Mouse (Mus musculus): ENCODE measurements around the gene Ehbp1l1. TPM values are rescaled to one million over a fixed set of nuclear protein-coding genes. Genes with fewer than 3 reads are reported as not detected.
A peak's percentile ranks its signal among the peaks of the same experiment; 100 is the strongest.

The Ehbp1l1 gene
- polyA plus RNA-seq, 1 experiment from 2014 or later, result 17.4 TPM

GRCm38 (mm10) chr19:5680432-5680831 is 45.7 kb downstream of the Ehbp1l1 start:
- no peaks in the 10 kb centered on the region for H3K27me3 ChIP-seq (ENCODE audit: insufficient read depth, low read length)
- peaks cover 94% of the 10 kb centered on the region for H3K36me3 ChIP-seq (ENCODE audit: insufficient read depth)
- no peak for TF ChIP-seq CTCF (IDR thresholded peaks at IDR 0.05; ENCODE audit: low read depth)
- no peak for DNase-seq
- no peak overlapping the region for H3K9ac ChIP-seq
- H3K4me2 ChIP-seq, result no peak overlapping the region
- no peaks in the 10 kb centered on the region for H3K4me1 ChIP-seq (ENCODE audit: insufficient read depth)
- 77% methylated on average over 4 of the region's 4 CpGs for WGBS
- H3K27ac ChIP-seq (ENCODE audit: low read depth), result no peak overlapping the region
- ATAC-seq (ENCODE audit: insufficient read depth), result no peak; the same call in 1 of the 2 replicates
- no peaks in the 10 kb centered on the region for H3K9me3 ChIP-seq (ENCODE audit: low read depth, low read length)
- no peak overlapping the region for H3K4me3 ChIP-seq (ENCODE audit: low read depth, low read length)

GRCm38 (mm10) chr19:5668372-5668771 is 57.7 kb downstream of the Ehbp1l1 start:
- TF ChIP-seq CTCF (IDR thresholded peaks at IDR 0.05; ENCODE audit: low read depth), result no peak
- H3K9ac ChIP-seq, result no peak overlapping the region
- H3K4me3 ChIP-seq (ENCODE audit: low read depth, low read length), result no peak overlapping the region
- no peak overlapping the region for H3K27ac ChIP-seq (ENCODE audit: low read depth)
- no peak overlapping the region for H3K4me2 ChIP-seq
- WGBS, result 82% methylated on average over 4 of the region's 4 CpGs
- H3K27me3 ChIP-seq (ENCODE audit: insufficient read depth, low read length), result no peaks in the 10 kb centered on the region
- ATAC-seq (ENCODE audit: insufficient read depth) (no peak), DNase-seq (no peak)
- H3K36me3 ChIP-seq (ENCODE audit: insufficient read depth), result peaks cover 68% of the 10 kb centered on the region
- H3K9me3 ChIP-seq (ENCODE audit: low read depth, low read length), result no peaks in the 10 kb centered on the region
- H3K4me1 ChIP-seq (ENCODE audit: insufficient read depth), result no peaks in the 10 kb centered on the region; the same call in 1 of the 2 replicates

DNA sequence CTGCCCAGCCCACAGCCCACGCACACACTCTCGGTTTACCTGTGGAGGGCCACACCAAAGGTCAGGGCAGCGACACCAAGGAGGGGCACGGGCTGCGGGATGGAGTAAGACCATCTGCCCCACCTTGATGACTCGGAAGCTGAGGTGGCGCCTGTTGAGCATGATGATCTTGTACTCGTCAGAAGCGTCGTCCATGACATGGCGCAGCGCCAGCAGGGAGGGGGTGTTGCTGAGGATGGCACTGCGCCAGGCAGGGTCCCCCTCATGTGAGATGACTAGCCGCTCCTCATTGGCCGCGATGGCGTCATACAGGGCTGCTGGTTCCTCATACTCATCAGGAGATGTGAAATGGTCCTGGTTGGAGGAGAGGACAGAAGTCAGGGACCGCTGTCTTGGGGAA is 59.7 kb downstream of the Ehbp1l1 start:
- H3K4me3 ChIP-seq (ENCODE audit: low read depth, low read length), result no peak overlapping the region
- H3K9ac ChIP-seq, result no peak overlapping the region
- H3K27ac ChIP-seq (ENCODE audit: low read depth), result no peak overlapping the region
- DNase-seq (no peak), ATAC-seq (ENCODE audit: insufficient read depth) (no peak)
- H3K4me2 ChIP-seq, result no peak overlapping the region
- no peak for TF ChIP-seq CTCF (IDR thresholded peaks at IDR 0.05; ENCODE audit: low read depth)
- no peaks in the 10 kb centered on the region for H3K9me3 ChIP-seq (ENCODE audit: low read depth, low read length)
- peaks cover 5% of the 10 kb centered on the region; the same call in 1 of the 2 replicates for H3K4me1 ChIP-seq (ENCODE audit: insufficient read depth)
- no peaks in the 10 kb centered on the region for H3K27me3 ChIP-seq (ENCODE audit: insufficient read depth, low read length)
- 86% methylated on average over 18 of the region's 18 CpGs for WGBS
- peaks cover 48% of the 10 kb centered on the region for H3K36me3 ChIP-seq (ENCODE audit: insufficient read depth)

GRCm38 (mm10) chr19:5665465-5665864 is 60.7 kb downstream of the Ehbp1l1 start:
- DNase-seq, result no peak
- no peaks in the 10 kb centered on the region for H3K9me3 ChIP-seq (ENCODE audit: low read depth, low read length)
- no peak overlapping the region for H3K9ac ChIP-seq
- no peak for ATAC-seq (ENCODE audit: insufficient read depth)
- TF ChIP-seq CTCF (IDR thresholded peaks at IDR 0.05; ENCODE audit: low read depth), result no peak
- H3K27ac ChIP-seq (ENCODE audit: low read depth), result no peak overlapping the region
- H3K4me1 ChIP-seq (ENCODE audit: insufficient read depth), result peaks cover 5% of the 10 kb centered on the region; the same call in 1 of the 2 replicates
- H3K4me2 ChIP-seq, result no peak overlapping the region
- H3K36me3 ChIP-seq (ENCODE audit: insufficient read depth), result peaks cover 43% of the 10 kb centered on the region
- 83% methylated on average over 15 of the region's 15 CpGs for WGBS
- no peaks in the 10 kb centered on the region for H3K27me3 ChIP-seq (ENCODE audit: insufficient read depth, low read length)
- no peak overlapping the region for H3K4me3 ChIP-seq (ENCODE audit: low read depth, low read length)

DNA sequence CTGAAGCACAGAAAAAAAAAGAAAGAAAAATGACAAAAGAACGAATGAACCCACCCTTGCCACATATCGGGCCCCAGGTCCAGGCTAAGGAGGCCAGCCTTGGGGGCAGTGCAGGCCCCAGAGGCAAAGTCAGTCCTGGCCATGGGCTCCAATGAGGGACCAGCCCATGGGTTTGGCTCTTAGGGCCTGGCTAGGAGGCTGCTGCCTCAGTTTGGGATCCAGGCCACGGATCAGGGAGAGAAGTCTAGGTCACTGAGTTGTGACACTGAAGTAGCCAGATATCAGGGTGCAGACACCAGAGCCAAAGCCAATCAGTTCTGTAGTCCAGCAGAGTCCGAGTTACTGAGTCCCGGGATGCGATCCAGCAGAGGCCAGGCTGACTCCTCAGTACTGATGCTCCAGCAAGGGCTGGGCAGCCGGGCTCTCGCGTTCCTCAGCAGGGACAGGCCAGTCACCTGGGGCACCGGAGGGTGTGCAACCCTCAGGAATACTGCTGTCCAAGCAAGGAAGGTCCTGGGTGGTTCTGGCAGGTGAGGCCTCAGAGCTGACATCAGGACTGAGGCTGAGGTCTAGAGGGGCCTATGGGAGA is 61.4 kb downstream of the Ehbp1l1 start:
- WGBS, result 87% methylated on average over 10 of the region's 10 CpGs
- Histone ChIP-seq H3K36me3 (ENCODE audit: insufficient read depth) (peaks cover 46% of the 10 kb centered on the region), H3K4me1 (ENCODE audit: insufficient read depth) (peaks cover 5% of the 10 kb centered on the region; the same call in 1 of the 2 replicates), H3K4me3 (ENCODE audit: low read depth, low read length) (no peak overlapping the region), H3K27me3 (ENCODE audit: insufficient read depth, low read length) (no peaks in the 10 kb centered on the region), H3K9me3 (ENCODE audit: low read depth, low read length) (no peaks in the 10 kb centered on the region), H3K27ac (ENCODE audit: low read depth) (no peak overlapping the region), H3K9ac (no peak overlapping the region), H3K4me2 (no peak overlapping the region)
- ATAC-seq (ENCODE audit: insufficient read depth) (no peak), DNase-seq (no peak)
- no peak for TF ChIP-seq CTCF (IDR thresholded peaks at IDR 0.05; ENCODE audit: low read depth)

- Histone ChIP-seq H3K27me3 (ENCODE audit: insufficient read depth, low read length) (no peaks in the 10 kb centered on the region), H3K9me3 (ENCODE audit: low read depth, low read length) (no peaks in the 10 kb centered on the region), H3K4me2 (peak within 1 kb of the TSS; percentile 60), H3K4me1 (ENCODE audit: insufficient read depth) (peaks cover 5% of the 10 kb centered on the region; the same call in 1 of the 2 replicates), H3K27ac (ENCODE audit: low read depth) (peak within 1 kb of the TSS; percentile 91), H3K36me3 (ENCODE audit: insufficient read depth) (peaks cover 50% of the 10 kb centered on the region), H3K9ac (peak within 1 kb of the TSS; percentile 60), H3K4me3 (ENCODE audit: low read depth, low read length) (peak within 1 kb of the TSS; percentile 58)
- DNase-seq, result peak; percentile 96
- 1% methylated on average over 32 of the region's 32 CpGs for WGBS
- peak; percentile 23; the same call in 1 of the 2 replicates for TF ChIP-seq CTCF (IDR thresholded peaks at IDR 0.05; ENCODE audit: low read depth)
- peak; percentile 95 for ATAC-seq (ENCODE audit: insufficient read depth)
Observed at GRCm38 (mm10) chr19:5662981-5663913, 62.9 kb downstream of the Ehbp1l1 start, which contains the start of gene Sipa1. TSS of gene Sipa1 (minus strand) at chr19:5663707.

DNA sequence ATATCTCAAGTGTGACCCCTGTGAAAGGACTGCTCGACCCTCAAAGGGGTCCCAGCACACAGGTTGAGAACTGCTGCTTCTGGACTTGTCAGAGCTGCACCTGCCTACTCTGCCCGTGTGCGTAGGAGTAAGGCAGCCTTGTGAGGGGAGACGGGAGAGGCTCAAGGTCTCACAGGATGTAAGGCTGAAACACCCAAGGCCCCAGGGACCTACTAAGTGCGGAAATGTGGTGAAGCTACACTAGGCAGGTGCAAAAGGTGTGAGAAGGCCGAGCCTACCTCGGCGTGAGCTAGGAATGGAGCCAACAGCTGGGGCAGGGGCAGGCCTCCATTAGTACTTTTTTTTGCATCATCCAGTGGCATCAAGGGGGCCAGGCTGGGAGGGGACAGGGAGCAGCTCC is 63.8 kb downstream of the Ehbp1l1 start:
- no peak for TF ChIP-seq CTCF (IDR thresholded peaks at IDR 0.05; ENCODE audit: low read depth)
- H3K27me3 ChIP-seq (ENCODE audit: insufficient read depth, low read length), result no peaks in the 10 kb centered on the region
- peak overlapping the region; percentile 60 for H3K9ac ChIP-seq
- H3K9me3 ChIP-seq (ENCODE audit: low read depth, low read length), result no peaks in the 10 kb centered on the region
- peak overlapping the region; percentile 91; the same call in 1 of the 2 replicates for H3K27ac ChIP-seq (ENCODE audit: low read depth)
- peak overlapping the region; percentile 60 for H3K4me2 ChIP-seq
- ATAC-seq (ENCODE audit: insufficient read depth), result no peak
- H3K4me1 ChIP-seq (ENCODE audit: insufficient read depth), result peaks cover 5% of the 10 kb centered on the region; the same call in 1 of the 2 replicates
- WGBS, result 61% methylated on average over 8 of the region's 8 CpGs
- H3K36me3 ChIP-seq (ENCODE audit: insufficient read depth), result peaks cover 55% of the 10 kb centered on the region
- DNase-seq, result no peak
- H3K4me3 ChIP-seq (ENCODE audit: low read depth, low read length), result peak overlapping the region; percentile 58
